Mouse (Mus musculus) stomach, postnatal 0 days (tissue): ENCODE data around the gene Mrc2.
A peak's percentile ranks its signal among the peaks of the same experiment; 100 is the strongest.

Experiments used
- CTCF ChIP-seq: IDR thresholded peaks from 2 replicates; pipeline ENCODE4 v1.5.1; 2016; ENCODE audit warnings: antibody characterized with exemption, low read depth, mild to moderate bottlenecking, moderate library complexity
- EP300 ChIP-seq: optimal IDR thresholded peaks from 2 replicates; pipeline ENCODE3; 2016; ENCODE audit warnings: antibody characterized with exemption

GRCm38 (mm10) chr11:105347162-105348161 is 55.0 kb downstream of the Mrc2 start:
- no peak for TF ChIP-seq EP300
- TF ChIP-seq CTCF, result peak; percentile 93
